Mouse (Mus musculus): Measurements from ENCODE around the gene Anp32e.
A peak's percentile ranks its signal among the peaks of the same experiment; 100 is the strongest.

Anp32e gene

DNA sequence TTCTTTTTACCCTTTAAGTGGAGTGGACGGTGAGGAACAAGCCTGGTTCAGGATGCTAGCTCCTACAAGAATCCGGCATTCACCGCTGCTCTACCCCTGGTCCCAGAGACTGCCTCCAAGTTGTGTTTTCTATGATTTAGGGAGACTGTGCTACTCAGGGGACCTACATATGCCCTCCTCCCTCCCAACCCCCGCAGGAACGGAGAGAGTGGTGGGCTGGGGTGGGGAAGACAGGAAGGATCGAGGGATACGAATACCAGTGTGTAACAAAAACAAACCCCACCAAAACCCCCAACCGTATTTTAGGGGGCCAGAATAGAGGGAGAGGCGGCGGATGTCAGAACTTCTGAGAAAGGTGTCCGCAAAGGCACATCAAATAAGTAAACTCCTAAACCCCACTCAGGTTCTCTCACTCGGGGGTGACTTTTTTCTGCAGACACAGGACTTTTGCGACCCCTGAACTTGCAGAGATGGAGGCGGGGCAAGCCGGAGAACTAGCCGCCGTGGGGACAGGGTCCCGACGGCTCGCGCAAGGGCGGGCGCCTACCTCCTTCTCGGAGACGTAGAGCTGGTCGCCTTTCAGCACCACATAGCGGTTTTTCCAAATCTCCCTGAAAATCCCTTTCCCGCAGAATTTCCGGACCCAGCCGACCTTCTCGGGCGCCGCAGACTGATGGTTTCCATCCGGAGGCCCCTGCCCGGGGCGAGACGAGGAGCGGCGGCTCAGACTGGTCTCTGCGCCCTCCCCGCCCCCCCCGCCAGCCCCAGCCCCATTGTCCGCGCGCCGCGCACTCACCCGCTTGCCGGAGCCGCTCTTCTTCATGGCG is 66.1 kb downstream of the Anp32e start:
- peak; percentile 60 for DNase-seq (ENCODE audit: extremely low read depth, insufficient read length, low spot score)

DNA sequence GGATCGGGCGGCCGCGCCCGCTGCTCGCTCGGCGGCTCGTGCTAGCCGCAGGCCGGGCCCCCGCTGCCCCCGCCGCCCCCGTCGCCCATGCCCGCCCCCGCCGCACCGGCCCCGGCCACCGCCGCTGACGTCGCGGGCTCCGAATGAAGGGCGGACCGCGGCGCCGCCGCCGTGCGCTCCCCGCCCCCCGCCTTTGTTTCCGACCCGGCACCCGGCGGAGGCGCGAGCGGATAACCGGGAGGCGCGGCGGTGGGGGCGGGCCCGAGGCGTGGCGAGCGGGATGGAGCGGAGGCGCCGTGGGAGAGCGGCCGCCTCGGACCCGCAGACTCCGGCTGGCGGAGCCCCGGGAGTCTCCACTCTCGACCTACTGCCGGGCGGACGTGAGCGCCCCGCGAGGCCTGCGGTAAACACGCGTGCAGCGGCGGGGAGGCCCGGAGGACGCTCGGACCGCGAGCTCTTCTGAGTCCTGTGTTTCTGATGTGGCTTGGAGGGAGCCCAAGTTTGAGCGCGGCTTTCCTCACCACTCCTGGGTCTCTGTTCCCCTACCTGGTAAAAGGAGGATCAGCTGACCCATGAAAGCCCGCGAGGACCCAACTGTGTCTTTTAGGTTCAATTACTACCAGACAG is 66.9 kb downstream of the Anp32e start, which contains the start of gene Plekho1:
Gene Plekho1 (minus strand): TSS at position 200 of the 627 bp plus-strand sequence.
- DNase-seq (ENCODE audit: extremely low read depth, insufficient read length, low spot score), result peak; percentile 71

DNA sequence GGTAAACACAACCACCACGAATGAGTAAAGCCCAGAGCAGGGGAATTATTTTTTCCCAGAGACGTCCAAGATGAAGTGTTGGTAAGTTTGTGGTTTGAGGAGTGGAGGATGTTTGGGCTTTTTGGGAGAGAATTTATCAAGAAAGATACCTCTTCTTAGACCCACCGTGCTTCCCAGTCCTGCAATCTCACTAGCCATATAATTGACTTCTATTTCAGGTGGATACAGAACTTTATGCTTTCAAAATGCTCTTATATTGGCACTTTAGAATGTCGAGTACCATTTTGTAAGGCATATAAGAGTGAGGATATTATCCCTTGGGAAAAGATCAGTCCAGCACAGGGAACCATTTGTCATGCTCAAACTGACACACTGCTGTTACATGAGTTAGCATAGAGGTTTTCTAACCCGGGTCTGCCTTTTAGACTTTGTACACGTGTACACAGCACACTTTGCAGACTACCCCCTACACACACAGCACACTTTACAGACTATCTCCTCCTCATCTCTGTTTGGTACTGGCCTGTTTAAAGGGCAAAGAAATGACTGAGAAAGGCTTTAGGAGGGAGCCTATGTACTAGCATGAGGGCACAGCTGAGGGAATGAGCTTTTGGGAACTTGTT is 67.5 kb downstream of the Anp32e start:
- no peak for DNase-seq (ENCODE audit: extremely low read depth, insufficient read length, low spot score)

Measured in 3134 (cell line).